Comparison of ENCODE assay signal across 13 mouse cellular contexts in the genomic region with DNA sequence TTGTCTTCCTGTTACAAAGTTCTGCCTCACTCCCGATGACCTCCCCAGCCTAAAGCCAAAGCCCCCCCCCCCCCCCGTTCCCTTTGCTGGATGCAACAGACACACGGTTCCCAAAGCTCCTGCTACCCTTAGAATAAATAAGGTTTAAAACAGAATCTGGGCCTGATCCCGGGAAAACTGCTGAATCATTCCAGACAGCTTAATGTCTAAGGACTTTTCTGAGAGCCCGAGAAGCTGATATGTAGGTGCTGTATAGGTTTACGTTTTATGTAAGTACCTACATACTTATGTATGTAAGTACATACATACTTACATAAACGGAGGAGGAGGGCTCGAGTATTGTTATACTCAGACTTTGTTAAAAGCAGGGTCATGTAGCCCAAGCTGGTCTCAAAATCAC.
"Had no signal": no experiment of that assay in that cellular context is flagged by ENCODE, and none has a peak within 500 bp of the region (broad histone marks: within the 10 kb centered on the region; RNA-seq: fewer than 3 reads in every experiment).

No protein-coding gene starts in this region.

- H3K9ac ChIP-seq: midbrain, embryonic 15.5 days; neural tube, embryonic 12.5 days; stomach, embryonic 15.5 days had no signal

- H3K27me3 ChIP-seq: midbrain, embryonic 15.5 days; neural tube, embryonic 12.5 days; stomach, embryonic 15.5 days had no signal

- H3K4me3 ChIP-seq: limb, embryonic 10.5 days; midbrain, embryonic 15.5 days; neural tube, embryonic 12.5 days; stomach, embryonic 15.5 days had no signal

- H3K9me3 ChIP-seq: limb, embryonic 10.5 days; midbrain, embryonic 15.5 days; neural tube, embryonic 12.5 days; stomach, embryonic 15.5 days had no signal

- H3K36me3 ChIP-seq: midbrain, embryonic 15.5 days; stomach, embryonic 15.5 days had no signal

- H3K4me1 ChIP-seq: midbrain, embryonic 15.5 days; neural tube, embryonic 12.5 days; stomach, embryonic 15.5 days had no signal

- ATAC-seq: lung, postnatal 0 days; midbrain, embryonic 15.5 days had no signal

- H3K27ac ChIP-seq: limb, embryonic 10.5 days; midbrain, embryonic 15.5 days; neural tube, embryonic 12.5 days; stomach, embryonic 15.5 days had no signal

- DNase-seq: kidney, adult 2 months; kidney, postnatal 25 days; lung, adult 2 months; lung, postnatal 36 days; right cerebral cortex, postnatal 4 days; spleen, adult 18-20 months; thymus, postnatal 36 days had no signal

- H3K4me2 ChIP-seq: midbrain, embryonic 11.5 days; midbrain, embryonic 15.5 days; neural tube, embryonic 12.5 days; stomach, embryonic 15.5 days had no signal
